Mouse (Mus musculus) neural tube, embryonic 12.5 days (tissue): ENCODE results near the gene Olfr1446. TPM values are rescaled to one million over a fixed set of nuclear protein-coding genes. Genes with fewer than 3 reads are reported as not detected.

Experiments
- ATAC-seq: fragments of 200-750 bp; cut with Nextera tagmentation; 2 replicates; pipeline ENCODE4 v1.8.0; 2017; ENCODE audit warnings: low read depth, mild to moderate bottlenecking, moderate TSS enrichment, moderate library complexity; ENCODE audit not compliant: low FRiP score
- H3K27ac ChIP-seq: fragments of 300-500 bp; sonication (generic); 2 replicates; pipeline ENCODE4 v1.5.1; 2016
- H3K27me3 ChIP-seq: fragments of 300-500 bp; sonication (generic); replicated peaks from 2 replicates; pipeline ENCODE4 v1.6.1; 2016; ENCODE audit warnings: mild to moderate bottlenecking
- H3K36me3 ChIP-seq: fragments of 300-500 bp; sonication (generic); 2 replicates; pipeline ENCODE4 v1.6.1; 2016; ENCODE audit warnings: mild to moderate bottlenecking
- H3K4me1 ChIP-seq: fragments of 300-500 bp; sonication (generic); 2 replicates; pipeline ENCODE4 v1.6.1; 2016
- H3K4me2 ChIP-seq: fragments of 300-500 bp; sonication (generic); replicated peaks from 2 replicates; pipeline ENCODE4 v1.6.1; 2016; ENCODE audit warnings: mild to moderate bottlenecking
- H3K4me3 ChIP-seq: fragments of 300-500 bp; sonication (generic); 2 replicates; pipeline ENCODE4 v1.5.1; 2016
- H3K9ac ChIP-seq: fragments of 300-500 bp; sonication (generic); 2 replicates; pipeline ENCODE4 v1.6.1; 2016; ENCODE audit warnings: mild to moderate bottlenecking
- H3K9me3 ChIP-seq: fragments of 300-500 bp; sonication (generic); 2 replicates; pipeline ENCODE4 v1.6.1; 2016; ENCODE audit warnings: mild to moderate bottlenecking
- WGBS: fragments of 180-500 bp; shearing (Covaris S2); methylation state at CpG from one replicate; pipeline ENCODE4 v1.1.7; 2016; 5-methylcytosine and 5-hydroxymethylcytosine counted together
- polyA plus RNA-seq: library from polyadenylated mRNA; unstranded; fragments of >200 nt; fragmentation: Nextera tagmentation; extraction: Ambion mirVana; gene quantifications from 2 replicates; pipeline ENCODE4 v1.2.1, GENCODE M21; 2016

Olfr1446 gene
- not detected in 2 replicates for polyA plus RNA-seq

GRCm38 (mm10) chr19:12893424-12893823 is at the start of gene Olfr1446:
Olfr1446 (minus strand) TSS chr19:12893524.
- H3K9ac ChIP-seq: no peak within 1 kb of the TSS
- no peaks in the 10 kb centered on the region for H3K36me3 ChIP-seq
- no peak within 1 kb of the TSS for H3K4me2 ChIP-seq
- no peak within 1 kb of the TSS for H3K27ac ChIP-seq
- H3K4me1 ChIP-seq: no peaks in the 10 kb centered on the region
- H3K9me3 ChIP-seq: no peaks in the 10 kb centered on the region; the same call in 1 of the 2 replicates
- 69% methylated on average over 1 of the region's 1 CpGs for WGBS
- no peak for ATAC-seq
- H3K27me3 ChIP-seq: no peaks in the 10 kb centered on the region
- H3K4me3 ChIP-seq: no peak within 1 kb of the TSS

GRCm38 (mm10) chr19:12930540-12930939 is 37.2 kb upstream of the Olfr1446 start, which contains the start of gene Olfr1449:
Olfr1449 (plus strand) TSS chr19:12930840.
- Histone ChIP-seq H3K9me3 (peaks cover 12% of the 10 kb centered on the region; the same call in 1 of the 2 replicates), H3K4me3 (no peak within 1 kb of the TSS), H3K4me1 (no peaks in the 10 kb centered on the region), H3K27ac (no peak within 1 kb of the TSS), H3K4me2 (no peak within 1 kb of the TSS), H3K9ac (no peak within 1 kb of the TSS), H3K36me3 (no peaks in the 10 kb centered on the region), H3K27me3 (no peaks in the 10 kb centered on the region)
- ATAC-seq: no peak

- no peak within 1 kb of the TSS for H3K4me3 ChIP-seq
- H3K36me3 ChIP-seq: no peaks in the 10 kb centered on the region
- H3K9ac ChIP-seq: no peak within 1 kb of the TSS
- ATAC-seq: no peak
- H3K27me3 ChIP-seq: no peaks in the 10 kb centered on the region
- H3K4me1 ChIP-seq: no peaks in the 10 kb centered on the region
- 75% methylated on average over 1 of the region's 1 CpGs for WGBS
- no peak within 1 kb of the TSS for H3K4me2 ChIP-seq
- H3K9me3 ChIP-seq: peaks cover 3% of the 10 kb centered on the region; the same call in 1 of the 2 replicates
- no peak within 1 kb of the TSS for H3K27ac ChIP-seq
These were observed 31.0 kb upstream of the Olfr1446 start, which contains the start of gene Olfr1448 for GRCm38 (mm10) chr19:12924319-12924718. Olfr1448 (minus strand) TSS chr19:12924419.

GRCm38 (mm10) chr19:12903643-12904042 is 10.3 kb upstream of the Olfr1446 start, which contains the start of gene Olfr1447:
Olfr1447 (minus strand) TSS chr19:12903743.
- Histone ChIP-seq H3K9ac (no peak within 1 kb of the TSS), H3K9me3 (0 out of 2 replicates have a peak, but pooled peaks cover 6% of the 10 kb centered on the region), H3K27ac (no peak within 1 kb of the TSS), H3K27me3 (no peaks in the 10 kb centered on the region), H3K4me2 (no peak within 1 kb of the TSS), H3K4me1 (no peaks in the 10 kb centered on the region), H3K4me3 (no peak within 1 kb of the TSS), H3K36me3 (no peaks in the 10 kb centered on the region)
- no peak for ATAC-seq
- WGBS: 95% methylated on average over 1 of the region's 1 CpGs

GRCm38 (mm10) chr19:12883555-12883954 is 9.8 kb downstream of the Olfr1446 start, which contains the start of gene Olfr1445:
Olfr1445 (plus strand) TSS chr19:12883855.
- WGBS: 91% methylated on average over 2 of the region's 2 CpGs

GRCm38 (mm10) chr19:12856983-12857382 is 36.3 kb downstream of the Olfr1446 start, which contains the start of gene Olfr1444:
Olfr1444 (plus strand) TSS chr19:12857283.
- 67% methylated on average over 1 of the region's 1 CpGs for WGBS
- Histone ChIP-seq H3K4me2 (no peak within 1 kb of the TSS), H3K4me1 (no peaks in the 10 kb centered on the region), H3K27me3 (no peaks in the 10 kb centered on the region), H3K9ac (no peak within 1 kb of the TSS), H3K9me3 (no peaks in the 10 kb centered on the region), H3K4me3 (no peak within 1 kb of the TSS), H3K27ac (no peak within 1 kb of the TSS), H3K36me3 (no peaks in the 10 kb centered on the region)
- no peak for ATAC-seq

More at GRCm38 (mm10) chr19:12883555-12883954, 9.8 kb downstream of the Olfr1446 start, which contains the start of gene Olfr1445:
- no peak within 1 kb of the TSS for H3K4me2 ChIP-seq
- H3K4me1 ChIP-seq: no peaks in the 10 kb centered on the region
- no peak within 1 kb of the TSS for H3K4me3 ChIP-seq
- H3K9me3 ChIP-seq: no peaks in the 10 kb centered on the region
- H3K27ac ChIP-seq: no peak within 1 kb of the TSS
- no peaks in the 10 kb centered on the region for H3K36me3 ChIP-seq
- H3K9ac ChIP-seq: no peak within 1 kb of the TSS
- ATAC-seq: no peak
- H3K27me3 ChIP-seq: no peaks in the 10 kb centered on the region

- Histone ChIP-seq H3K27me3 (no peaks in the 10 kb centered on the region), H3K36me3 (no peaks in the 10 kb centered on the region), H3K4me2 (no peak within 1 kb of the TSS), H3K9me3 (no peaks in the 10 kb centered on the region), H3K4me3 (no peak within 1 kb of the TSS), H3K27ac (no peak within 1 kb of the TSS), H3K4me1 (no peaks in the 10 kb centered on the region), H3K9ac (no peak within 1 kb of the TSS)
- no peak for ATAC-seq
These were observed 46.9 kb downstream of the Olfr1446 start, which contains the start of gene Gm5244 for GRCm38 (mm10) chr19:12846382-12846781. Gm5244 (plus strand) TSS chr19:12846682.

- 95% methylated on average over 1 of the region's 1 CpGs for WGBS
- no peaks in the 10 kb centered on the region for H3K36me3 ChIP-seq
- no peak overlapping the region for H3K9ac ChIP-seq
- no peaks in the 10 kb centered on the region for H3K9me3 ChIP-seq
- no peak for ATAC-seq
- no peaks in the 10 kb centered on the region for H3K4me1 ChIP-seq
- H3K4me3 ChIP-seq: no peak overlapping the region
- no peak overlapping the region for H3K4me2 ChIP-seq
- H3K27me3 ChIP-seq: no peaks in the 10 kb centered on the region
- no peak overlapping the region for H3K27ac ChIP-seq
These were observed 54.8 kb downstream of the Olfr1446 start for GRCm38 (mm10) chr19:12838507-12838906.

Other genes with a start within 250 kb of the Olfr1446 start
- not detected in 2 replicates for gene Olfr1442, start 223.1 kb downstream of the Olfr1446 start, polyA plus RNA-seq
- not detected in 2 replicates for gene Olfr1443, start 215.4 kb downstream of the Olfr1446 start, polyA plus RNA-seq
- gene Keg1, start 197.7 kb downstream of the Olfr1446 start, polyA plus RNA-seq: not detected in 2 replicates
- gene Cntf, start 127.9 kb downstream of the Olfr1446 start, polyA plus RNA-seq: 1.5 and 1.6 TPM in 2 replicates
- gene Zfp91, start 97.4 kb downstream of the Olfr1446 start, polyA plus RNA-seq: 19.3 and 19.9 TPM in 2 replicates
- gene Lpxn, start 97.3 kb downstream of the Olfr1446 start, polyA plus RNA-seq: 1.3 and 1.4 TPM in 2 replicates
- gene Gm5244, start 46.8 kb downstream of the Olfr1446 start, polyA plus RNA-seq: not detected in 2 replicates
- not detected in 2 replicates for gene Olfr1444, start 36.2 kb downstream of the Olfr1446 start, polyA plus RNA-seq
- not detected in 2 replicates for gene Olfr1445, start 9.7 kb downstream of the Olfr1446 start, polyA plus RNA-seq
- gene Olfr1447, start 10.2 kb upstream of the Olfr1446 start, polyA plus RNA-seq: not detected in 2 replicates
- gene Olfr1448, start 30.9 kb upstream of the Olfr1446 start, polyA plus RNA-seq: not detected in 2 replicates
- gene Olfr1449, start 37.3 kb upstream of the Olfr1446 start, polyA plus RNA-seq: not detected in 2 replicates
- gene Olfr1450, start 56.7 kb upstream of the Olfr1446 start, polyA plus RNA-seq: not detected in 2 replicates
- gene Olfr1451, start 101.5 kb upstream of the Olfr1446 start, polyA plus RNA-seq: not detected in 2 replicates
- not detected in 2 replicates for gene Olfr1453, start 134.8 kb upstream of the Olfr1446 start, polyA plus RNA-seq
- gene Olfr1454, start 167.1 kb upstream of the Olfr1446 start, polyA plus RNA-seq: not detected in 2 replicates
- gene Olfr1457, start 204.4 kb upstream of the Olfr1446 start, polyA plus RNA-seq: not detected in 2 replicates
- not detected in 2 replicates for gene Olfr1458, start 213.3 kb upstream of the Olfr1446 start, polyA plus RNA-seq